Mouse (Mus musculus) heart, embryonic 11.5 days (tissue): Measurements from ENCODE around the gene Vmn2r84. TPM values are rescaled to one million over a fixed set of nuclear protein-coding genes. Genes with fewer than 3 reads are reported as not detected.
"Not testable (repeated sequence)": the region's sequence is repeated elsewhere in the genome, so short reads cannot be mapped to it uniquely, and the experiment has no call there.

ENCODE experiments used
- ATAC-seq: fragments of 200-750 bp; cut with Nextera tagmentation; replicated peaks from 2 replicates; pipeline ENCODE4 v1.8.0; 2017; ENCODE audit warnings: moderate library complexity; ENCODE audit not compliant: insufficient number of reproducible peaks, low FRiP score, low TSS enrichment
- H3K27ac ChIP-seq: fragments of 300-500 bp; sonication (generic); 2 replicates; pipeline ENCODE4 v1.5.1; 2014; ENCODE audit warnings: mild to moderate bottlenecking, low read depth, low read length
- H3K27me3 ChIP-seq: fragments of 300-500 bp; sonication (generic); 2 replicates; pipeline ENCODE4 v1.6.1; 2014; ENCODE audit warnings: mild to moderate bottlenecking, low read length, mixed read lengths; ENCODE audit not compliant: control insufficient read depth, insufficient read depth
- H3K36me3 ChIP-seq: fragments of 300-500 bp; sonication (generic); 2 replicates; pipeline ENCODE4 v1.6.1; 2014; ENCODE audit warnings: mild to moderate bottlenecking, low read length, moderate library complexity, mixed read lengths; ENCODE audit not compliant: control insufficient read depth, insufficient read depth
- H3K4me1 ChIP-seq: fragments of 300-500 bp; sonication (generic); 2 replicates; pipeline ENCODE4 v1.6.1; 2014; ENCODE audit warnings: low read length; ENCODE audit not compliant: control insufficient read depth, insufficient read depth
- H3K4me2 ChIP-seq: fragments of 300-500 bp; sonication (generic); 2 replicates; pipeline ENCODE4 v1.6.1; 2014; ENCODE audit warnings: mild to moderate bottlenecking, moderate library complexity
- H3K4me3 ChIP-seq: fragments of 300-500 bp; sonication (generic); 2 replicates; pipeline ENCODE4 v1.5.1; 2014; ENCODE audit warnings: low read depth, low read length
- H3K9ac ChIP-seq: fragments of 300-500 bp; sonication (generic); 2 replicates; pipeline ENCODE4 v1.6.1; 2014; ENCODE audit warnings: mild to moderate bottlenecking, low read depth, low read length, moderate library complexity
- H3K9me3 ChIP-seq: fragments of 300-500 bp; sonication (generic); replicated peaks from 2 replicates; pipeline ENCODE4 v1.6.1; 2016; ENCODE audit warnings: low read length; ENCODE audit not compliant: control insufficient read depth
- WGBS: fragments of 180-500 bp; shearing (Covaris S2); extraction: QIAGEN DNeasy Blood & Tissue Kit; methylation state at CpG from one replicate; pipeline ENCODE4 v1.1.7; 2014; ENCODE audit not compliant: insufficient replicate concordance; 5-methylcytosine and 5-hydroxymethylcytosine counted together
- polyA plus RNA-seq: library from polyadenylated mRNA; unstranded; fragments of >200 nt; fragmentation: Nextera tagmentation; extraction: Ambion mirVana; gene quantifications from 2 replicates; pipeline ENCODE4 v1.2.1, GENCODE M21; 2014

Gene Vmn2r84
- 0.01 TPM in 1 of 2 replicates, not detected in the other for polyA plus RNA-seq

DNA sequence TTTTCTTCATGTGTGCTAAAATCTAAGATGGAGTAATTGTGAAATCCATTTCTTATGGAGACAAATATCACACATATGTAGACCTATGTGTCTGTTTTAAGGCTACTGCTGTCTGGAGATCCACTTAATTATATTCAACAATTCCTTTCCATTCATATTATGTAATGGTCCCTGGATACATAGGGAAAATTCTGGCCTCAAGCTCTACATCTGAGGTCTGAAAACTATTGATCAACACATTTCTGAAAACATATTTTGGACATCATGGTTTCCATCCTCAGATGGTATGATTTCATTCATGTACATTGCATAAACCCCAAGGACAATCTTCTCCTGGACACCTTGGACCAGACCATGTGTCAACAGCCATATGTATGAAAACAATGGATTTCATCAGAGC, at the start of gene Vmn2r84:
Vmn2r84 (minus strand) TSS at position 101 of the 400 bp plus-strand sequence.
- Histone ChIP-seq H3K36me3 (no peaks in the 10 kb centered on the region), H3K9ac (no peak within 1 kb of the TSS), H3K9me3 (no peaks in the 10 kb centered on the region), H3K4me2 (no peak within 1 kb of the TSS), H3K4me3 (no peak within 1 kb of the TSS), H3K27me3 (no peaks in the 10 kb centered on the region), H3K27ac (no peak within 1 kb of the TSS), H3K4me1 (no peaks in the 10 kb centered on the region)
- ATAC-seq: no peak

DNA sequence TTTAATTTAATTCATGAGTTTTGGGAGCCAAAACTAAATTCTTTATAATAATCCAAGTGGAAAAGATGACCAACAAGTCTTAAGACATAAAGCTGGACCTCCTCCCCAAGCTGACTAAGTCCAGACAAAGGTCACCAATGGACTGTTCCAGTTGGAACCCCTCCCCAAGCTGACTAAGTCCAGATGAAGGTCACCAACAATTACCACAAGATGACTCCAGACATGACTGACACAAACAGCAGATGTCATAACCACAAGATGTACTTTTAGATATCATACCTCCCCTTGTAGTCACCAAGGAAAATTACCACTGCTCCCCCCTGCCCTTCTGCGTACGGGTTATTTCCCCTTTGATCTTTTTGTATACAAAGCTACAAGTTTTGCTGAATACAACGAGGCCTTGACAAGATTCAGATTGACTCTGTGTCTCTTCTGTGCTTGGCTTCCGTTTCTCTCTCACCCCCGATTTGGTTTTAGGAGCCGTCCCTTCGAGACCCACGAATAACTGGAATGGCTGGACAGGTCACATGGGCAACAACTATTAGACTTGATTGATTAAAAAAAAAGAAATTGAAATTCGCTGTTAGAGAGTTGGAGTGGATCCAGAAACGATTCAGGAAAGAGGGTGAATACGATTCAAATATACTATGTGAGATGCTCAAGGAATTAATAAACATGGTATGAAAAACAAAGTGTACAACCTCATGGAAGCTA, 40.2 kb upstream of the Vmn2r84 start:
- 80% methylated on average over 11 of the region's 11 CpGs for WGBS

DNA sequence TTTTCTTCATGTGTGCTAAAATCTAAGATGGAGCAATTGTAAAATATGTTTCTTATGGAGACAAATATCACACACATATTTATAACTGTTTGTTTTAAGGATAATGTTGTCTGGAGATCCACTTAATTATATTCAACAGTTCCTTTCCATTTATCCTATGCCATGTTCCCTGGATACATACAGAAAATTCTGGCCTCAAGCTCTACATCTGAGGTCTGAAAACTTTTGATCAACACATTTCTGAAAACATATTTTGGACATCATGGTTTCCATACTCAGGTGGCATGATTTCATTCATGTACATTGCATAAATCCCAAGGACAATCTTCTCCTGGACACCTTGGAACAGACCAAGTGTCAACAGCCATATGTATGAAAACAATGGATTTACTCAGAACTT, 35.5 kb upstream of the Vmn2r84 start, which contains the start of gene Vmn2r85:
Vmn2r85 (minus strand) TSS at position 101 of the 400 bp plus-strand sequence.
- H3K4me2 ChIP-seq, H3K27me3 ChIP-seq, H3K4me1 ChIP-seq, H3K36me3 ChIP-seq, H3K4me3 ChIP-seq, H3K9me3 ChIP-seq, ATAC-seq, H3K27ac ChIP-seq, H3K9ac ChIP-seq: not testable (repeated sequence)

More for the DNA sequence above, 40.2 kb upstream of the Vmn2r84 start:
- H3K4me1 ChIP-seq, H3K9me3 ChIP-seq, H3K27me3 ChIP-seq, H3K9ac ChIP-seq, H3K4me3 ChIP-seq, ATAC-seq, H3K36me3 ChIP-seq, H3K4me2 ChIP-seq, H3K27ac ChIP-seq: not testable (repeated sequence)

DNA sequence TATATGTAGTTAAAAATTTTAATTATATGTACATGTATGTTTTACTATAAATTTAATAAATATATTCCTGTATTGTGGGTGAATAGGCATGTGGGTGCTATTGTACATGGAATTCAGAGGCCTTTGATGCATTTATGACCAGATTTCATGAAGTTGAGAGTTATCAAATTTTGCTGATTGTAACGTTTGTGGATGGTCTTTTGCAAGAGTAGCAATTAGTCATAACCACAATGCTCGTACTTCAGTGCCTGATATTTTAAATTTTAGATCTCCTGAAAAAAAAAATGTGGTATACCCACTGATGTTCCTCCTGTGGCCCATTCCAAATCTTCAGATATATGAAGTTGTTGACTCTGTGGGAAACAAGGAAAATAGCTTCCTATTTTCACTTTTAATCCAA, 28.2 kb upstream of the Vmn2r84 start:
- H3K4me1 ChIP-seq, H3K4me3 ChIP-seq, ATAC-seq, H3K27ac ChIP-seq, H3K9ac ChIP-seq, H3K9me3 ChIP-seq, H3K4me2 ChIP-seq, H3K36me3 ChIP-seq, H3K27me3 ChIP-seq: not testable (repeated sequence)
- 70% methylated on average over 2 of the region's 2 CpGs for WGBS

DNA sequence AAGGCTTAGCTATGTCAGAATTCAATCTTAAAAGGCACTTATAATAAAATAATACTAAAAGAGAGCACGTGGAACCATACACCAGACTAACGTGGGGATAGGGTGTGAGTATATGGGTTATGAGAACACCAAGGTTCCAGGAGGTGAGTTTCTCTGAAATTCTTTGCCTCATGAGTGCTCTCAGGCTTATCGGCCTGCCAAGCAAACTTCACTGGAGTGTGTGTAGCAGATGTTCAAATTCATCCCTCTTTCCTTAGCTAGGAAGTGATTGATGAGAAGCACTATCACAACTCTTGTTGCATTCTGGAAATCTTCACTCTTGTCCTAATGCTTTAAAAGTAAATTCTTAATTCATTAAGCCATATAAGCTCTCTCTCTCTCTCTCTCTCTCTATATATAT, 26.3 kb upstream of the Vmn2r84 start:
- no peak for ATAC-seq
- 66% methylated on average over 3 of the region's 3 CpGs for WGBS
- Histone ChIP-seq H3K4me3 (no peak overlapping the region), H3K9me3 (no peaks in the 10 kb centered on the region), H3K27ac (no peak overlapping the region), H3K9ac (no peak overlapping the region), H3K27me3 (no peaks in the 10 kb centered on the region), H3K36me3 (no peaks in the 10 kb centered on the region), H3K4me2 (no peak overlapping the region), H3K4me1 (no peaks in the 10 kb centered on the region)

DNA sequence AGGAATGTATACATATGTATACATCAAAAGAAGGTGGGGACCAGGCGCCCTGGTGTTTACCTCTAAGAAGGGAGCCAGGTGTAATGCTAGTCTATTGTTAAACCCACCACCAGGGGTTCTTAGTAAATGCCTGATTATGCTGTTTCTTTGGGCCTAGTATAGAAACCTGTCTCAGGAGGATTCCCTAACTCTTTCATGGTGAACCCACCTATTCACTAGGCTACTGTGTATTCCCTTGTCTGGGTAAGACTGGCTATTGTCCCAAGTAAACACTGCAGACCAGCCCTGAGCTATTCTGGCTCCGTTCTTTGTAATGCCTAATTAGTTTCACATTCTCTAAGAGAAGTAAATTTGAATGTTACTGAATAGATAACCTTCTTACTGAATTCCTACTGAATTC, 25.8 kb upstream of the Vmn2r84 start:
- H3K36me3 ChIP-seq, H3K27me3 ChIP-seq, ATAC-seq, H3K4me1 ChIP-seq, H3K9ac ChIP-seq, H3K4me3 ChIP-seq, H3K27ac ChIP-seq, H3K9me3 ChIP-seq, H3K4me2 ChIP-seq: not testable (repeated sequence)
- WGBS: 66% methylated on average over 2 of the region's 2 CpGs

DNA sequence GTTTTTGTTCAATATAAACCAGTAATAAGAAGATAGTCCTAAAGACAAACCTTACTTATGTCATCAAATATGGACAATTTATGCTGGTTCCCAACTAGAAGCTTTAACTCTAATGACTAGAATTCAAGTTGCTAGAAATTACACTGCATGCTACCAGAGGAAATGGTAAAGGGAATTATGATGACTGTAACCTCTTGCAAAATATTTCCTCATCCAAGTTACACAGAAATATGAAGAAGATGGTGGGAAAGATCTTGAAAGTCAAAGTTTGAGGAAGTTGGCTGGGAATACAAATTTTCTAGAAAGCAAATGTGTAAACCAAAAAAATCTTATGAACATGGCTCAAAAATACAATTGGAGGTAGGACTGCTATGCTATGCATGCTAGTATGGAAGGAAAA, 22.2 kb upstream of the Vmn2r84 start:
- not testable (repeated sequence) for H3K27me3 ChIP-seq, H3K9me3 ChIP-seq, H3K4me1 ChIP-seq, H3K36me3 ChIP-seq, ATAC-seq, H3K9ac ChIP-seq, H3K4me3 ChIP-seq, H3K4me2 ChIP-seq, H3K27ac ChIP-seq

DNA sequence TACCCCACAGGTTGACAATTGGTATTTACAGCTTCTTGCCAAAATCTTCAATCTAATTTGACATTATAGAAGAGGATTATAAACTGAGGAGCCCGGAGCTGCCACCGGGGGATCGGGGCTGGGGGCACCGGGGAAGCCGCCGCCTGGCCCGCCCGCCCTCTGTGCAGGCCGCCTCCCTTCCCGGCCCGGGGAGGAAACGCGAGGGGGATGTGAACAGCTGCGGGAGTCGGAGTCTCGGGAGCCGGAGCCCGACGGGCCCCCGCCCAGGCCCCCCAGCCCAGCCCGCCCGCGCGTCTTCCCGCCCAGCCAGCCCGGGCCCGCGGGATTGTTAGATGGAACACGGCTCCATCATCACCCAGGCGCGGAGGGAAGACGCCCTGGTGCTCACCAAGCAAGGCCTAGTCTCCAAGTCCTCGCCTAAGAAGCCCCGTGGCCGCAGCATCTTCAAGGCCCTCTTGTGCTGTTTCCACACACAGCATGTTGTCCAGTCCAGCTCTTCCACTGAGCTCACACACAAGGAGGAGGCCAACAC, 18.1 kb upstream of the Vmn2r84 start:
- not testable (repeated sequence) for H3K9me3 ChIP-seq, H3K4me2 ChIP-seq, H3K4me3 ChIP-seq, H3K27me3 ChIP-seq, H3K9ac ChIP-seq, H3K27ac ChIP-seq, H3K36me3 ChIP-seq, H3K4me1 ChIP-seq
- 0 out of 2 replicates have a peak, but pooled peaks have one; percentile 19 for ATAC-seq
- 38% methylated on average over 20 of the region's 35 CpGs for WGBS

DNA sequence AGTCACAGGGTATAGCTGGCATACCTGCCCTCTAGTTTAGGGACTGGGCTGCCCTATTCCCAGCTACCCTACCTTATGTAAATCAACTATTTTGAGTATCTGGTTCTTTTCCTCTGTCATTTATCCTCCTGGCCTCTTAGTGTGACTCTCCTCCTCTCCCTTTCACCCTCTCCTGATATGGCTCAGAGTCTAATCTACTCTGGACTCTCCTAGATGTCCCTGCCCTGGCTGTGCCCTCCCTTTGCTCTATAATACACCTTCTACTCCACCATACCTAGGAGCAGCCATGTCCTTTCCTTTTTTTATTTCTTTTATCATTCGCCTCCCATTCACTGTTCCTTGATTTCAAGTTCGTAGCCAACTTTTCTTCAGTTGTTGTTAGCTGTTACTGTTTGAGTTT, 19.0 kb downstream of the Vmn2r84 start:
- Histone ChIP-seq H3K4me1 (no peaks in the 10 kb centered on the region), H3K4me2 (no peak overlapping the region), H3K9me3 (no peaks in the 10 kb centered on the region), H3K36me3 (no peaks in the 10 kb centered on the region), H3K9ac (no peak overlapping the region), H3K27ac (no peak overlapping the region), H3K4me3 (no peak overlapping the region), H3K27me3 (no peaks in the 10 kb centered on the region)
- 80% methylated on average over 2 of the region's 2 CpGs for WGBS
- no peak for ATAC-seq
